Mouse (Mus musculus) lung, postnatal 0 days (tissue): ENCODE measurements around the gene Gm45844.
A peak's percentile ranks its signal among the peaks of the same experiment; 100 is the strongest.
"Not testable (repeated sequence)": the region's sequence is repeated elsewhere in the genome, so short reads cannot be mapped to it uniquely, and the experiment has no call there.

Source experiments
- CTCF ChIP-seq: IDR thresholded peaks from 2 replicates; pipeline ENCODE4 v1.5.1; 2016; ENCODE audit warnings: antibody characterized with exemption, mild to moderate bottlenecking
- EP300 ChIP-seq: IDR thresholded peaks from 2 replicates; pipeline ENCODE4 v1.6.1; 2016; ENCODE audit warnings: antibody characterized with exemption, mild to moderate bottlenecking, control low read depth

GRCm38 (mm10) chr7:7277966-7278567 is at the start of gene Gm45844:
- TF ChIP-seq EP300 = not testable (repeated sequence)
- peak; percentile 91 for TF ChIP-seq CTCF
